Mouse (Mus musculus): ENCODE measurements around the gene Msi2. TPM values are rescaled to one million over a fixed set of nuclear protein-coding genes. Genes with fewer than 3 reads are reported as not detected.

The Msi2 gene
- total RNA-seq (2017), result 19.4 to 72.0 TPM (median 35.2 TPM) in 3 replicates

GRCm38 (mm10) chr11:88718050-88718765 lies at the start of gene Msi2:
TSS of gene Msi2 (minus strand) at chr11:88718513.
- peak; percentile 69 for ATAC-seq (replicated peaks; ENCODE audit: insufficient number of reproducible peaks, low FRiP score, low TSS enrichment, poor library complexity, severe bottlenecking)

DNA sequence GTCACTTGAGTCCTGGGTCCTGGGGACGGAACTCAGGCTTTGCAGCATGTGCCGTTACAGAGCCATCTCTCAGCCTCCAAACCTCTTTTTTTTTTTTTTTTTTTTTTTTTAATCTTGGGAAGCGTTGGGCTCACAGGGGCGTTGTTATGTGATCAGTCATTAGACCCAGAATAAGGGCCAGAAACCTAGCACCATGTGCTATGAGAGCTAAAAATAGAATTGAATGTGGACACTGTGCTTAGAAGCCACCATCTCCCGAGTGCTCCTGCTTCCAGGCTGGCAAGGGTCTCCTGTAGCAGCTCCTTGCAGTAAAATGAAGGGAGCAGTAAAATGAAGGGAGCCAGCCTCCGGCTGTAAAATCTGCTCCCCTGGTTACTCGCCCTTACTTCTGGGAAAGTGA lies 47.3 kb upstream of the Msi2 start:
- ATAC-seq (replicated peaks; ENCODE audit: insufficient number of reproducible peaks, low FRiP score, low TSS enrichment, poor library complexity, severe bottlenecking), result no peak

GRCm38 (mm10) chr11:88763371-88763770 lies 45.1 kb upstream of the Msi2 start:
- no peak for ATAC-seq (replicated peaks; ENCODE audit: insufficient number of reproducible peaks, low FRiP score, low TSS enrichment, poor library complexity, severe bottlenecking)

GRCm38 (mm10) chr11:88759501-88759900 lies 41.2 kb upstream of the Msi2 start:
- no peak for ATAC-seq (replicated peaks; ENCODE audit: insufficient number of reproducible peaks, low FRiP score, low TSS enrichment, poor library complexity, severe bottlenecking)

GRCm38 (mm10) chr11:88758402-88758801 lies 40.1 kb upstream of the Msi2 start:
- no peak for ATAC-seq (replicated peaks; ENCODE audit: insufficient number of reproducible peaks, low FRiP score, low TSS enrichment, poor library complexity, severe bottlenecking)

DNA sequence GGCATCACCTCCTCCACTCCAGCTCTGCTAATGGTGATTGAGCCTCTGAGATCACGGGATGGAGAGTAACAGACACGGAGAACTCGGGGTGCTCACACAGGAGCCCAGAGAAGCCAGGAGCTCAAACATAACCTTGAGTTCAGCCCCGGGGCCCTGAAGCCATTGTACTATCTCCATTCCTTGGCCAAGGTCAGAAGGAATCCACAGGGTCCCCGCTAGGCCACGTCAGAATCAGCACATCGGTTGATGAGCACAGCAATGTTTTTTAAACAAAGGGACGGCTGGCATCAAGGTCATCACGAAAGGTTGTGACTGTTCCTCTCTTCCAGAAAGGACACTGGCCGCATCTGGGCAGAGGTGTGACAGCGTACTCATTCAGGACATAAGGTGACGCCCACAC lies 27.0 kb upstream of the Msi2 start:
- ATAC-seq (replicated peaks; ENCODE audit: insufficient number of reproducible peaks, low FRiP score, low TSS enrichment, poor library complexity, severe bottlenecking), result no peak

DNA sequence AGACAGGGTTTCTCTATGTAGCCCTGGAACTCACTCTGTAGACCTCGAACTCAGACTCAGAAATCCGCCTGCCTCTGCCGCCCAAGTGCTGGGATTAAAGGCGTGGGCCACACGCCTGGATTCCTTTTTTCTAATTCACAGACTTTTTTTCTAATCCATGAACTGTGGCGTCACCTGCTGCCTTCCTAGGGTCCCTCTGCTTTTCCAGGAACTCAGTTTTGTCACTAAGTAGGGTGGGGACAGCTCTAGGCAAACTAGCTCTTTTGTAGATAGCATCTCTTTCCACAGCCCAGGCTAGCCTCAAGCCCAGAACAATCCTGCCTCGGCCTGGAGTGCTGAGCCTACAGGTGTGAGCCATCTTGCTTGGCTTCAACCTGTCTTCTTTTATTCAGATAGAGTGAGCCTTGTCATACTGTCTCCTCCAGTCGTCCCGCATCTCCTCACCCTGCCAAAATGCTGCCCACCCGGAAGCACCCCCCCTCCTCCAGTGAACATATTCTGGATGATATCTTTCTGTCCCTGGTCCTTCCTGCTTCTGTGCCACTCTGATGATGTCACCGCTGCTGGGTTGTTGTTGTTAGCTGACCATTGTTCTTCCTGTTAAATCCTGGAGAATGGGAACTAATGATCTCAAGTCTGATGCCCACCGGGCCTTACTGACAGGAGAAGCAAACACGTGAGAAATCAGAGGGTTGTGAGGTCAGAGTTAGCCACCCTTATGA lies 21.4 kb upstream of the Msi2 start:
- no peak for ATAC-seq (replicated peaks; ENCODE audit: insufficient number of reproducible peaks, low FRiP score, low TSS enrichment, poor library complexity, severe bottlenecking)

GRCm38 (mm10) chr11:88729363-88729762 lies 11.1 kb upstream of the Msi2 start:
- no peak for ATAC-seq (replicated peaks; ENCODE audit: insufficient number of reproducible peaks, low FRiP score, low TSS enrichment, poor library complexity, severe bottlenecking)

DNA sequence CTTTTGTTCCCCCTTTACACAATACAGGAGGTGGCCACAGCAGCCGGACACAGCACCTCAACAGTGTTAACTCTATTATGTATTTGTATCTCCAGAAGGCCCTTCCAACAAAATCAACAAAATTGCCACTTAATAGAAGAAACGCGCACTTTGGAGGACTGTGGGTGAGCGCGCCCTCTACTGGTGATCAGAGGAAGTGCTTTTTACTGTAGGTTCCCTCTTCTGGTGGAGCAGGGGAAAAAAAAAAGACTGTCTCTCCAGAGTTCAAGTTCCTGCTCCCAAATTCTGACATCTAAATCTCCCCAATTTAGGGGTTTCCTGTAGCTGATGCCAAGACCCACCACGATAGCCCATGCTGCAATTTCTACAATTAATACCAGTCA lies 10.2 kb upstream of the Msi2 start:
- peak; percentile 87; the same call in 1 of the 2 replicates for ATAC-seq (replicated peaks; ENCODE audit: insufficient number of reproducible peaks, low FRiP score, low TSS enrichment, poor library complexity, severe bottlenecking)

DNA sequence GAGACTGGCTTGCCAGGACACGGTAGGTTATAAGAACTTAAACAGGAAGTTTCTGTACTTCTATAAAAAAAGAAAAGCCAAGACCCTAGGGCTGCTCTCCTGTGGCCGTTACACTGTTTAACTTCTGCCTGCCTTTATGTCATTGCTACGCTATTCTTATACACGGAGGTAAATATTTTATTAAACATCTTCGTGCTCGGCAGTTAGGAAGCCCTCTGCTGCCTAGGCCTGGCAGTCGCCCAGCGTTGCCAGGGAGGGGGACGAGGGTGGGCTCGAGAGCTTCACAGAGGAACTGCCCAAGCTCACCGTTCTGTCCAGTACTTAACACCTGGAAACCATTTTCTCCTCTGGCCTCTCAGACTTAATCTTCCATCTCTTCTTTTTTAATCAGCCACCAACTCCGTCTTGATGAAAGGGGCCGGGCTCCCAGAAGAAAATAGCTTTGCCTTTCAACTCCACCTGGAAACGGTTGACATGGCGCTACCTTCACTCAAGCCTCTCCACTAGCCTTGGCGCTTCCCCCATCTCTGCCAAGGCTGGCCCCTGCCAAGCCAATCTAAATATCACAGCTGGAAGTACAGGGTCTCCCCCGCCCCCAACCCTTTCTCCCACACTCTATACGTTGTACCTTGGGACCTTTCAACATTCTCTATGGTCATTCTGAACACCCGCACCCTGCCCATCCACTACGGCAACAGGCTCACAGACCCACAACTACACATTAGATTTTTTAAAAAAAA lies 9.6 kb upstream of the Msi2 start:
- no peak for ATAC-seq (replicated peaks; ENCODE audit: insufficient number of reproducible peaks, low FRiP score, low TSS enrichment, poor library complexity, severe bottlenecking)

- no peak for ATAC-seq (replicated peaks; ENCODE audit: insufficient number of reproducible peaks, low FRiP score, low TSS enrichment, poor library complexity, severe bottlenecking)
Observed at GRCm38 (mm10) chr11:88721144-88721636, 2.9 kb upstream of the Msi2 start.

DNA sequence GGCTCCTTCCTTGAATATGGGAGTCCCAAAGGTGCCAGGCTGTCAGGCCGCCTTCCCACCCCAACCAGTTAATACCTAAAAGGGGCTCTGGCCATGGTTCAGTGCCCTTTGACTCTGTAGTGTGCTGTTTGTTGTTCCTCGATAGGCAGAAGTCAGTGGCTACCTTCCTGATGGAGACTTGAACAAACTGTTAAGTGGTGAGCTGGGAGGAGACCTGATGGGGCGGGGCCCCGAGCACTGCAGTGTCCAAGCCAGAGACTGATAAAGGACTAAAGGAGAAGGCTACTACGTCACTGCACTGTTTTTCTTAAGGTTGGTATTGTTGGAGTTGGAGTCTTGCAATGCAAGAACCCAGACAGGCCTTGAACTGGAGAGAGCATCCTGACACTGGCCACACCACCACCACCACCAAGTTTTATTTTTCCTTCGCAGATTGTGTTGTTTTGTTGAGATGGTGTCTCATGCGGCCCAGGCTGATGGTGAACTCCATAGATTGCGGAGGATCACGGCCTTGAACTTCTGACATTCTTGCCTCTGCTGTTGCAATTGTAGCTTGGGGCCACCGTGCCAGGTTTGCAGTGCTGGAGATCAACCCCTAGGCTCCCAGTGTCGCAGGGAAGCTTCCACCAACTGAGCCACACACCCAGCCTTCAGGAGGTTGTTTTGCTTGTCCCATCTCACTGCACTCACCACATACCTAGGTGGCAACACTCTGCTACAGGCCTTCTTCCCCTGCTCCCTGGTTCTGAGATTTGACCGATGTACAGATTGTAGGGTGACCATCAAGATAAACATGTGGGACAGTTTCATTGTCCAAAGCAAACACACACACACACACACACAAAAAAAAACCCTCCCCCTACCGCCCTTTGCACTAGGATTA lies 2.2 kb upstream of the Msi2 start:
- no peak; the same call in 1 of the 2 replicates for ATAC-seq (replicated peaks; ENCODE audit: insufficient number of reproducible peaks, low FRiP score, low TSS enrichment, poor library complexity, severe bottlenecking)

DNA sequence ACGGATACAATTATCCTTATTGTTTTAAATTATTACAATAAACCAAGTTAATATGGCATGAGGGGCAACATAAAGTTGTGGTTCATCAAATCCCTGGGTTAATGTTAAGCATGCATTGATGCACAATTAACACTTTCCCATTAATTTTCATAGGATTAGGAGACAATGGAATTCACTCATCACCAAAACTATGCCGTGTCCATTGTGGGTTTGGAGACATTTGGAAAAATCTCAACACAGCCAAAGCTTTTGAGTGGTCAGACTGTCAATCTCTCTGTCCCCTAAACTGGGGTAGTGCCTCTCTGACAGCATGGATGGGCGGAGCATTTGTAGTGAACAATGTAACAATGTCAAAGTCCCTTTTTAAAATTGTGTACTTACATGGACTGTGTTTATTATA lies 1.3 kb upstream of the Msi2 start:
- ATAC-seq (replicated peaks; ENCODE audit: insufficient number of reproducible peaks, low FRiP score, low TSS enrichment, poor library complexity, severe bottlenecking), result no peak

- 0 out of 2 replicates have a peak, but pooled peaks have one; percentile 4 for ATAC-seq (replicated peaks; ENCODE audit: insufficient number of reproducible peaks, low FRiP score, low TSS enrichment, poor library complexity, severe bottlenecking)
Observed at GRCm38 (mm10) chr11:88718766-88719595, 668 bp upstream of the Msi2 start.

GRCm38 (mm10) chr11:88717644-88718049 lies 666 bp downstream of the Msi2 start:
- no peak for ATAC-seq (replicated peaks; ENCODE audit: insufficient number of reproducible peaks, low FRiP score, low TSS enrichment, poor library complexity, severe bottlenecking)

GRCm38 (mm10) chr11:88717016-88717643 lies 1.2 kb downstream of the Msi2 start:
- no peak for ATAC-seq (replicated peaks; ENCODE audit: insufficient number of reproducible peaks, low FRiP score, low TSS enrichment, poor library complexity, severe bottlenecking)

Data from monocyte, adult 5-6 weeks (primary cell).